Mouse (Mus musculus): ENCODE results near the gene Papolg. TPM values are rescaled to one million over a fixed set of nuclear protein-coding genes. Genes with fewer than 3 reads are reported as not detected.

Gene Papolg
- polyA plus RNA-seq, 1 experiment from 2014 or later = 12.7 TPM

- Histone ChIP-seq H3K27me3 (replicated peaks) (no peaks in the 10 kb centered on the region), H3K9ac (no peak overlapping the region), H3K9me3 (no peaks in the 10 kb centered on the region), H3K4me2 (replicated peaks) (no peak overlapping the region), H3K4me1 (replicated peaks) (no peaks in the 10 kb centered on the region), H3K36me3 (no peaks in the 10 kb centered on the region), H3K27ac (no peak overlapping the region), H3K4me3 (replicated peaks) (no peak overlapping the region)
- no peak for ATAC-seq
- 78% methylated on average over 22 of the region's 22 CpGs for WGBS
Measured at GRCm38 (mm10) chr11:23846016-23846815, 48.8 kb downstream of the Papolg start.

GRCm38 (mm10) chr11:23823244-23823643, 71.8 kb downstream of the Papolg start:
- 75% methylated on average over 3 of the region's 3 CpGs for WGBS
- no peaks in the 10 kb centered on the region for H3K4me1 ChIP-seq (replicated peaks)

GRCm38 (mm10) chr11:23821652-23822051, 73.4 kb downstream of the Papolg start:
- Histone ChIP-seq H3K9me3 (no peaks in the 10 kb centered on the region), H3K27ac (no peak overlapping the region), H3K4me2 (replicated peaks) (no peak overlapping the region), H3K36me3 (no peaks in the 10 kb centered on the region), H3K9ac (no peak overlapping the region), H3K27me3 (replicated peaks) (no peaks in the 10 kb centered on the region), H3K4me1 (replicated peaks) (no peaks in the 10 kb centered on the region), H3K4me3 (replicated peaks) (no peak overlapping the region)
- no peak for ATAC-seq
- WGBS = 94% methylated on average over 2 of the region's 2 CpGs

More at GRCm38 (mm10) chr11:23823244-23823643, 71.8 kb downstream of the Papolg start:
- Histone ChIP-seq H3K27me3 (replicated peaks) (no peaks in the 10 kb centered on the region), H3K4me3 (replicated peaks) (no peak overlapping the region), H3K27ac (no peak overlapping the region), H3K36me3 (no peaks in the 10 kb centered on the region), H3K9me3 (no peaks in the 10 kb centered on the region), H3K9ac (no peak overlapping the region), H3K4me2 (replicated peaks) (no peak overlapping the region)
- ATAC-seq = no peak

GRCm38 (mm10) chr11:23820977-23821376, 74.1 kb downstream of the Papolg start:
- WGBS = 70% methylated on average over 2 of the region's 2 CpGs
- Histone ChIP-seq H3K4me1 (replicated peaks) (no peaks in the 10 kb centered on the region), H3K9me3 (no peaks in the 10 kb centered on the region), H3K4me2 (replicated peaks) (no peak overlapping the region), H3K27me3 (replicated peaks) (no peaks in the 10 kb centered on the region), H3K27ac (no peak overlapping the region), H3K4me3 (replicated peaks) (no peak overlapping the region), H3K9ac (no peak overlapping the region), H3K36me3 (no peaks in the 10 kb centered on the region)
- no peak for ATAC-seq

- Histone ChIP-seq H3K9ac (no peak overlapping the region), H3K27me3 (replicated peaks) (no peaks in the 10 kb centered on the region)
- 70% methylated on average over 1 of the region's 1 CpGs for WGBS
Measured at GRCm38 (mm10) chr11:23818745-23819144, 76.3 kb downstream of the Papolg start.

More at GRCm38 (mm10) chr11:23818745-23819144, 76.3 kb downstream of the Papolg start:
- H3K4me3 ChIP-seq (replicated peaks) = no peak overlapping the region
- no peaks in the 10 kb centered on the region for H3K9me3 ChIP-seq
- no peak overlapping the region for H3K4me2 ChIP-seq (replicated peaks)
- H3K4me1 ChIP-seq (replicated peaks) = no peaks in the 10 kb centered on the region
- H3K36me3 ChIP-seq = no peaks in the 10 kb centered on the region
- no peak overlapping the region for H3K27ac ChIP-seq
- no peak for ATAC-seq

Other genes with a start within 250 kb of the Papolg start
- 20.1 and 24.2 TPM in 2 replicates for gene Pus10, start 229.6 kb downstream of the Papolg start, polyA plus RNA-seq (2015; fragmentation: Nextera tagmentation; extraction: Ambion mirVana)
- 31.1 and 38.0 TPM in 2 replicates for gene Pex13, start 229.3 kb downstream of the Papolg start, polyA plus RNA-seq (2015; fragmentation: Nextera tagmentation; extraction: Ambion mirVana)
- gene Rel, start 124.3 kb downstream of the Papolg start, polyA plus RNA-seq (2015; fragmentation: Nextera tagmentation; extraction: Ambion mirVana) = 0.73 and 0.80 TPM in 2 replicates
- gene A830031A19Rik, start 179.8 kb upstream of the Papolg start, polyA plus RNA-seq (2015; fragmentation: Nextera tagmentation; extraction: Ambion mirVana) = not detected in 2 replicates
- 17.3 and 19.7 TPM in 2 replicates for gene Bcl11a, start 182.8 kb upstream of the Papolg start, polyA plus RNA-seq (2015; fragmentation: Nextera tagmentation; extraction: Ambion mirVana)